Mouse (Mus musculus): ENCODE measurements around the gene Odf3b.

Odf3b gene

DNA sequence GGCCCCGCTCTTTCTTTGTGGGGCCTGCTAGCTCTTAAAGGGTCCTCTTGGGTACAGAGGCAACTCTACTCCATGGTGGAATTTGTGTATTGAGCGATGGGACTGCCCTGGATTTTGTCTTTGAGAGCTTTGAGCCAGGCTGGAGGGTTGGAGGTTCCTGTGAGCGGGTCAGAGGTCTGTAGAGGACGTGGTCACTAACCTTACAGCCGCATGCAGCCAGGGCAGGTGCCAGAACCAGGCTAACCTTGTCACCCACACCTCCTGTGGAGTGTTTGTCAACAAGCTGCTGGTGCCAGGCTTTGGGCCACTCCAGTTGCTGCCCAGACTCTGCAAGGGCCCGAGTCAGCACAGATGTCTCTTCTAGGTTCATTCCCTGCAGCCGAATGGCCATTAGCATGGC lies 3.0 kb downstream of the Odf3b start:
- in situ Hi-C loops (cut with MboI, MseI) = no loop called here

DNA sequence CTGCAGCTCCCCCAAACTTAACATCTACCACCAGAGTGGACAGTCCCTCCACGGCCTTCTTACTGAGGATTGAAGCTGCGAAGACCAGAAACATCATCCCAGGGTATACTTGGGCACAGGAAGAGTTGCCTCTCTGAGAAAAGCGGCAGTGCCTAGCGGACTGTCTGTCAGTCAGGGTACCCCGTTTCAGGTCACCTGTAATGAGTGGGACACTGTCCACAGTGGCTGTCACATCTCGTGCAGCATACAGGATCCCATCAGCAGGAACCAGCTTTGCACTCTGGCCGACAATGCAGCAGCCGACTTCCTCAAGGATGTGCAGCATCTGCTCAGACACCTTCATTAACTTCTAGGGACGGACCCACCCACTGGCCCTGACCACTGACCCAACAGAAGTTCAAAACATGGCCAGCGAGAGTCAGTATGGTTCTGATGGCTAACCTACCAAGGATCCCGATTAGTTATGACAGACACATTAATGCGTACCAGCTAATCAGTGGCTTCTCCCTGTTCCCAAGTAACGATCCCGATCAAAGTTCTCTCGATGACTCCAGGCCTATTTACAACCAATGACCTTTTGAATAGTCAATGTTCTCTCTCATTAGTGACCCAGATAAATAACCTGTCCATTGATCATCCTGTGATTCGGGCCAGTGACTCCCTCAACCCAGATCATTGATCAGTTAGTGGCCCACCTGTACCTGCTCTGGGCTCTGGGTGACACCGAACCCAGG lies 4.1 kb downstream of the Odf3b start:
- in situ Hi-C loops (cut with MboI, MseI) = no loop called here

DNA sequence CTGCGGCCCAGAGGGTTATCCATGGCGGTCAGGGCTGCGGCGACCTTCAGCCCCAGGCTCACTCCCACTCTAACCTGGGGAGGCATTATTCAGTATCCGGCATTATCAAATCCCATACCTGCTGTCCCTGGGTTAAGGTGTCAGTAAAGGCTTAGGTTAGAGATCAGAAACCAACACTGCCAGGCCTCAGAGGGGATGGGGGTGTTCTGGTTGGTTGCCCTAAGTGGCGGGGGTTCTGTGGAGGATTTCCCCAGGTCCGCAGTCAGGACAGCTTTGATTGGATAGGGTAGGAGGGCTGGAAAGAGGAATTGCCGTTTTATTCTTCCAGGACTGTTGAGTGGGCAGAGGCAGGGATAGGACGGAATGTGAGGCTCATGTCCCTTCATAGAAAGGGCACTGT lies 4.7 kb downstream of the Odf3b start:
- in situ Hi-C loops (cut with MboI, MseI) = no loop called here

DNA sequence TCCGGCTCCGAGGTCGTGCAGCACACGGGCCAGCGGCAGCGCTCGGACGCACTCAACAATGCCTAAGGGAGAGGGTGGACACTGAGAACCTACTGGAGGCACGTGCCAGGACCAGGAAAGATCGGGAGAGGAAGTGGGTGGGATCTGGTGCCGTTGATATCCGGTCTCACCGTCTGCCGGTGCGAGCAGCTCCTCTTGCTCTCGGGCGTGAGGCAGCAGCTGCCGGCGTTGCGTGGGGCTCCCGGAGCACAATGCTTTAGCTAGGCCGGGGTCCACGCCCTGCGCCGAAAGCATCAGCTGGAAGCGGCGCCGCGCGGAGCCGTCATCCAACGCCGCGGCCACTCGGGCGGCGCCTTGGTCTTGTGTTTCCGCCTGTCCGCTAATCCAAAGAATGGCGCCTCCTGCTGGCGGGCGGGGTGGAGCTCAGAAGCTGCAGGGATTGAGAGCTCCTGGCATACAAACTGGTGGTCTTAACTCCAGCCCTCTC lies 5.3 kb downstream of the Odf3b start, which contains the start of gene Sco2:
Gene Sco2, minus strand, starts transcription at position 85 of the 487 bp plus-strand sequence.
- in situ Hi-C loops (cut with MboI, MseI) = no loop called here

DNA sequence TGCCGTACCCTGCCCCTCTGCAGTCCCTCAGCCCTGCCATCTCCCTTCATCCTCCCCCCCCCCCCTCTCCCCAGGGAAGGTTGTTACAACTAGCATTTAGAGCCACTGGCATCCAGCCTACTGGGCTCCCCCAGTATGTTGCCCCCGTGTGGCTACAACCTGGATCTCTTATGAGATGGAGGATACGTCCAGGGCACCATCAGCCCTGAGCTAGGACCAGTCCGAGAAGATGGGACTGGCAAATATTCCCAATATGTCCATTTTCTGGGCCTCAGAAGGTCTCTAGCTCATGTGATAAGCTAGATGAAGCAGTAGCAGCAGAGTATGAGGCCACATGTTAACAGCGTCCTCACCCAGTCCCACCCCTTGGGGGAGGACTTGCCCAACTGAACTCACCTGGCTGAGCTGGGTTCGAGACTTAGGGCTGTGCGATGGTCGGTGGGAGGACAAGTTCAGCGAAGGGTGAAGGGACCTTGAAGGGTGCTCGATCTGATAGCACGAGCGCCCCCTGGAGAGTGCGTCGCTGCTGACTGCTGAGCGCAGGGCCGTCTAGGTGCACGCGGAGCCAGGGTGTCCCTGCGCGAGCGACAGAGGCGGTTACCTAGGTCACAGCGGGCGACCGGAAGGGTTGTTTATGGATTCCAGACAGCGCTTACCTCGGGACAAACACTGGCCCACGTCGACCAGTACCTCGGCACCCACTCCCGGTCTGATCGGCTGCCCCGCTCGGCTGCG lies 5.9 kb downstream of the Odf3b start:
- in situ Hi-C loops (cut with MboI, MseI) = no loop called here

DNA sequence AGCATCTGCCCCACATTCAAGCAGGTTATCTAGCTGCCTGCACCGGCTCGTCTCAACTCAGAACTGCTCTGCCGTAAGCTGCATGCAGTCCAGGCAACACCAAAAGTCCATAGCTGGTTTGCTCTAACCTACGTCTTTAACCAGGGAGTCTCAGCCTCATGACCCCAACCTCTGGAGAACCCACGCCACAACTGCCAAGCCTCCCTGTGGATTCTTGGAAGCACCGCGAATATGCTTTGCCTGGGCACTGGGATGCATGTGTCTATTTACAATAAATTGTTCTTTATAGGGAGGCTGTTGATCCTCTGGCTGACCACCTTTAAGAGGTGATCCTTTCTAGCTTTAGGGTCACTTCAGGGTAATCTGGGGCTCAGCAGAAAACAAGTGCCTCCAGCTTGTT lies 6.5 kb downstream of the Odf3b start:
- in situ Hi-C loops (cut with MboI, MseI) = no loop called here

DNA sequence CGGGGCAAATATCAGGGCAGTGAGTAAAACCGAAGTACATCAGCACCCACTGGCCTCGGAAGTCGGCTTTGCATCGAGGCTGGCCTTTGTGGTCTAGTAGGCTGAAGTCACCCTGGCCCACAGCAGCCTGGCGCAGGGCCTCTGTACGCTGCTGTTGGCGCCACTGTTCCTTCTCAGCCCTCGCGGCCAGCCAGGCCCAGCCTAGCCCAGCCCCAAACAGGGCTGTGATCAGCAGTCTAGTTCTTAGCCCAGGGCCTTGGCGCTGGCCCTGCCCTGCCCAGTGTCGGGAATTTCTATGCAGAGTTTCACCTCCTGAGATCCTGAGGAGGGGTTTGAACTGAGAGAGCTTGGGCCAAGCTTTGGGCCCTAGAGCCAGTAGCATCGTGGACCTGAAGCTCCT lies 7.0 kb downstream of the Odf3b start:
- in situ Hi-C loops (cut with MboI, MseI) = no loop called here

DNA sequence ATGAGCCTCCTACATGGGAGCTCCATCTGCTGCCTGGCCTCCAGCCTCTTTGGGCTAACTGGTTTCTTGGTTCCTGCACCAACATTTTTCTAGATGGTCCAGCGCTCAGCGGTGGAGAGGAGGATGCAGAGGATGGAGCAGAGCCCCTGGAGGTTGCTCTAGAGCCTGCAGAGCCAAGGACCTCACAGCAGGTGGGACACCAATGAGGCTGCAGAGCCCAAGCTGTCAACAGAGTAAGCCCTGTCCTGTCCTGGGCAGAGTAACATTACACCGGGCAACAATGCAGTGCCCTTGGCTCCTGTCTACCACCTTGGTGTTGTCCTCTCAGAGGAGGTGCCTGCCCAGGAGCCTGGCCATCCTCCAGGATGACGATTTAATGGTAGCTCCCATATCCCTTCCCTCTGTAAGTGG lies 13.9 kb downstream of the Odf3b start:
- in situ Hi-C loops (cut with MboI, MseI) = no loop called here

DNA sequence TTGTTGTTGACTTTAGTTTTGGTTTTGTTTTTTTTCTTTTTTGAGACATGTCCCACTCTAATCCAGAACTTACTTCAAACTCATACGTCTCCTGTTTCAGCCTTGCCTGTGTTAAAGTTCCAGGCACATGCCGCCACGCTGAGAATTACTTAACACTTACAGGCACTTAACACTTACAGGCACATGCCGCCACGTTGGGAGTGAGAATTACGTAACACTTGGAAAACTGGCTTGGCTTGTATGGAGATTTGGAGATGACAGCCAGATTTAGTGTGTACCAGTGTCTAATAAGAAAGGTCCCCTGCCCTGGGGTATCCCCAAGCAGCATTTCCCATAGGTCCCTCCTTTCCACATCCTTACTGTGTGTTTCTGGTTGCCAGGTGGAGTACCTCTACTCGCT lies 16.0 kb downstream of the Odf3b start:
- in situ Hi-C loops (cut with MboI, MseI) = no loop called here

DNA sequence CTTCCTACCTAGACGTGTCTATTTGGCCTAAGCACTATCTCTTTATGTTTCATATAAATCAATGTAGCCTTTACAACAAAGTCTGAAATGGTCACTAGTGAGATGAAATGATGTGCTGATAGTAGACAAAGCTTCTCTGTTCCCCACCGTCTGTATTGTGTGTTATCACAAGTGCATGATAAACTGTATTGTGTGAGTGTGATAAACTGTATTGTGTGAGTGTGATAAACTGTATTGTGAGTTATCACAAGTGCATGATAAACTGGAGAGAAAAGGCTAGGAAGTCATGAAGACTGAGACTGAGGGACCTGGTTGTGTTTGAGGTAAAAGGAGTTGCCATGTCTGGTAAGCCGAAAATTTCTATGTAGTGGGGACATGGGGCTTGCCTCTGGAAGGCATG lies 20.3 kb downstream of the Odf3b start:
- in situ Hi-C loops (cut with MboI, MseI) = no loop called here

DNA sequence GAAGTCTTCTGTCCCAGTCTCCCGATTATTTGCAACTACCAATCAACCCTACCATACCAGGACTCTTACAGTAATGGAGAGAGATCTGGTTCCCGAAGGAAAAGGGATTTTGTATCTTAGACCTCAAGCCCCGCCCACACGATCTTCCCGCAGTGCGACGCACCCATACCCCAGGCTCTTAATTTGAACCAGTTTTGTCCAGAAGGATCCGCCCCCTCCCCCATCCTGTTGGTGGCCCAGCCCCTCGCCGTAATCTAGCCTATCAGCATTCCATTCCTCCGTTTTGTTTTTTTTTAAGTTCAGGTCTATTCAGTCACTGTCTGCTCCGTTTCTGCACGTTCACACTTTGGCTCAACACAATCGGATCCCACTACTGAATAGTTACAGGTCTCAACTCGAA lies 22.7 kb downstream of the Odf3b start:
- in situ Hi-C loops (cut with MboI, MseI) = no loop called here

DNA sequence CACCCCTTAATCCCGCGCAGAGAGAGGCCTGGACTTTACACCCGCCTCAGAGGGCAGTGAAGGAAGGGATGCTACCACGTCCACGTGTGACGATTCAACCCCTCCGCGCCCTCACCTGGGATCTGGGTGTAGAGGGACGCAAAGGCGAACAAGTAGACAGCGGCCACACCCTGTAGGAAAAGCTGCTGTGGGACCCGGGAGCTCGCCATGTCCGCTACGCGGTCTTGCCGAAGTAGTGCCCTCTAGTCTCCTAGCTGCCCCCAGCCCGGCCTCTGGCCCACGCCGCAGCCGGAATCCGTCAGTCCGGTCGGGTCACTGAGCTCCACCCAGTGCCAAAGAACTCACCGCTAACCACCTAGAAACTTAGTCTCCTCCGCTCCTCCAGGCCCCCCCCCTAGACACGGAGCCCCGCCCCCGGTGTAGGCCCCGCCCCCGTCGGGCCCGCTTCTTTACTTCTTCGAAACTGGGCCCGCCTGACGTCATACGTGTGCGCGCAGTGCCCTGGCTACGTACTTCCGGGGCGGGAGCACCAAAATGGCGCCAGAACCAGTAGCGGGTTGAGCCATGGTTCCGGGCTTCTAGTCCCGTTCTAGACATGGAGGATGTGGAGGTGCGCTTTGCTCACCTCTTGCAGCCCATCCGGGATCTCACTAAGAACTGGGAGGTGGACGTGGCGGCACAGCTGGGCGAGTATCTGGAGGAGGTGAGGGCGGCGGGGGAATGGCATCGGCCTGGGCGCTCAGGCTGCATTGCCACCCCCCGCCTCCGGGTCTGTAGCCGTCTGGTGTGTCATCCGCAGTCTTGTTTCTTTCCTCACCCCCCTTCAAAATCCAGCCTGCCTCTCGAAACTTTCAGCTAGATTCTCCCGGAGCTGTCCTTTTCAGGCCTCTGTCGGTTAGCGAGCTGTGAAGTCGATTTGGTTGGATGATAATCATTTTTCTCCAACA lies 23.6 kb downstream of the Odf3b start, which contains the start of the genes Lmf2 and Ncaph2:
Gene Lmf2, minus strand, starts transcription at position 419 of the 947 bp plus-strand sequence.
Gene Ncaph2, plus strand, starts transcription at position 479 of the 947 bp plus-strand sequence.
- in situ Hi-C loops (cut with MboI, MseI) = no loop called here

DNA sequence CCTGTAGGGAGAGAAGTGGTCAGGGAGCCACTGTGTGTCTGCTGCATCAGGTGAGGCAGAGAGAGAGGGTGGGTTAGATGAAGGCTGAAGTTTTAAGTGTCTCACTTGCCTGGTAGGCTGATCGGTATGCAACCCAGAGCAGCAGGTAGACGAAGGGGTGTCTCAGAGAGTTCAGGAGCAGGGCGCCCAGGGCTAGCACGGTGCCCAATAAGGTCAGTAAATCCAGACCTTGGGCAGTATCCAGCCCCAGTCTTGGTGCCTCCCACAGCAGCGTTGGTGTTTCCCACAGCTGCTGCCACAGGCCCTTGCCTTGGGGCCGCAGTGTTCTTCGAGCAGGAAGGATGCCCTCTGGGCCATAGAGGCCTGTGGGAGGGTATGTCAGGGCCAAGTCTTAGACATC lies 24.6 kb downstream of the Odf3b start:
- in situ Hi-C loops (cut with MboI, MseI) = loop anchor here in 1 of 2 experiments (5.0 kb wide), 1 partner anchor 73 kb away; the partner anchor contains the start of genes C730034F03Rik, Chkb, Cpt1b and Gm44502

DNA sequence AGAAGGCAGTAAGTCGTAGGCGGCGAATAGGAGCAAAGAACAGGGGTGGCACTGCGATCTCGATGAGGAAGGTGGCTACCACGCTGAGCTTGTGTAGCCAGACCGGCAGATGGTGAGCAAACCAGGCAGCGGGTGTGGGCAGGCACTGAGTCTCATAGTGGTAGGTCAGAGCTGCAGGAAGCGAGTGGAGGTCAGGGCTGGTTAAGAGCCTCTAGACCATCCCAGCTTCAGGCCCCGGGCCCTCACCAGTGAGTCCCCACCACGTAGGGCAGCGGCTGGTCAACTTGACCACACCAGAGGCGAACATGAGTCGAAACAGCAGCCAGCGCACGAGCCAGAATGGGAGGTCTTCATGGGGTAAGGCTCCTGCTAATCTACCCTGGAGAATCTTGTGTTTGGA lies 25.2 kb downstream of the Odf3b start:
- in situ Hi-C loops (cut with MboI, MseI) = loop anchor here in 1 of 2 experiments (5.0 kb wide), 1 partner anchor 73 kb away; the partner anchor contains the start of genes C730034F03Rik, Chkb, Cpt1b and Gm44502

DNA sequence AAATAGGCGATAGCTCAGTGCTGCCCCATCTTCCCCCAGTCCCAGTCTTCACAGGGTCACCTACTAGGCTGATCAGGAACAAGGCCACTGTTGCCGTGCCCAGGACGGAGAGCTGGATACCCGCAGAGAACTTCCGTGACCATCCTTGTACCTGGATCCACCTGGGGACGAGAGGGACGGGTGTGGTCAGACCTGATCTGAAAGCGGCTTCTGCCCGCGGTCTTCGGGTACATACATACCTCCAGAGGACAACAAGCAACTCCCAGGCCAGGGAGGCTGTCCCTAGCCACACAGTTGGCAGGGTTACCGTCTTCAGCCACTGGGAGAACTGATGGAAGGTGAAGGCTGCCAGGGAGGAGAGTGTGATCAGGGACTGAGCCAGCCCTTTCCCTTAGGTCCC lies 26.3 kb downstream of the Odf3b start:
- in situ Hi-C loops (cut with MboI, MseI) = loop anchor here in 1 of 2 experiments (5.0 kb wide), 1 partner anchor 75 kb away; the partner anchor contains the start of genes C730034F03Rik, Chkb, Cpt1b and Gm44502

DNA sequence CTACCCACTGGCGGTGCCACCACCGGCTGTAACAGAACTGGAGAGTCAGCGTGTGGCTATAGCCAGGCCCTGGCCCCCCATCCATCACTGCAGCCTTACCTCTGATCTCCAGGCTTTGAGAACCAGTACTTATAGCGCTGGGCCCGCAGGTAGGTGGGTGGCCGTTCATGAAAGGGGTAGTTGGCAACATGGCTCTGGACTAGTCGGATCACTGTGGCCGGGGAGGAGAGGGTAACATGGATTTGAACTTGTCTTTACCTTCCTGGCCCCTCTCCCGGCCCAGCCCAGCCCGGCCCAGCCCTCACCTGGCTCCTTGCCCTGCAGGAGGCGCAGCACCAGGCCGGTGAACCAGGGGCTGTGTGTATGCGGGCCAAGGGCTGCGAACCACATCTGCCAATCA lies 27.0 kb downstream of the Odf3b start:
- in situ Hi-C loops (cut with MboI, MseI) = loop anchor here in 1 of 2 experiments (5.0 kb wide), 1 partner anchor 75 kb away; the partner anchor contains the start of genes C730034F03Rik, Chkb, Cpt1b and Gm44502

DNA sequence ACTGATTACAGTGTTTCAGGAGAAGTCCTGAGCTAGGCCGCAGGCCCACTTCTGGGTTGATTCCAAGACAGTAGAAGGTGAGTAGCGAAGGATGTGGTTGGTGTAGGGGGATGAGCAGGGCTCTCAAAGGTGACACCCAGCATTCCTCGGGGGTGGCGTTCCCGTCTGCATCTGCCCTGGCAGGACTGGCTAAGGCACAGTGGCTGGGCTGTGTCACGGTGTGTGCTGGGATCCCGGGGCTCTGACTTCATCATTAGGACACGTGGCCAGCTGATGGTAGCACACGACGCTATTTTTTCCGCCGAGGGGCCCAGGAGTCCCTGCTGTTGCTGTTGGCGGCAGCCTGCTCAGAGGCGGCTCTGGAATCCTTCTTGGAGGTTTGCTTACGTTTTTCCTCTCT lies 27.8 kb downstream of the Odf3b start:
- in situ Hi-C loops (cut with MboI, MseI) = loop anchor here in 1 of 2 experiments (5.0 kb wide), 1 partner anchor 76 kb away; the partner anchor contains the start of genes C730034F03Rik, Chkb, Cpt1b and Gm44502

DNA sequence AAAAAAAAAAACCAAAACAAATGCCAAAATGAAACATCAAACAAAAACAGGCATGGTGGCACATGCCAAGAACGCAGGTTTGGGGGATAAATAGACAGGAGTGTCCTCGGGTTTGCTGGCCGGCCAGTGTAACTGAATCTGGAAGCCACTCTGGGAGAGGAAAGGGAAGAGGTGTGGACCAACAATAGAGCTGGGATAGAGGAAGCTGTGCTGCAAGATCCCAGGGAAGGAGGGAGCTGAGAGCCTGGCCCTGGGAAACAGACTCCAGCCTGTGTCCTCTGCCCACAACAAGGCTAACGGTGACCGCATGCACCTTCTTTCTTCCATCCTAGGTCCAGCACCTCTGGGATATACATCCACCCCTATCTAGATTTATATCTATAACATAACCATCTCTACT lies 28.6 kb downstream of the Odf3b start:
- in situ Hi-C loops (cut with MboI, MseI) = loop anchor here in 1 of 2 experiments (5.0 kb wide), 1 partner anchor 77 kb away; the partner anchor contains the start of genes C730034F03Rik, Chkb, Cpt1b and Gm44502

DNA sequence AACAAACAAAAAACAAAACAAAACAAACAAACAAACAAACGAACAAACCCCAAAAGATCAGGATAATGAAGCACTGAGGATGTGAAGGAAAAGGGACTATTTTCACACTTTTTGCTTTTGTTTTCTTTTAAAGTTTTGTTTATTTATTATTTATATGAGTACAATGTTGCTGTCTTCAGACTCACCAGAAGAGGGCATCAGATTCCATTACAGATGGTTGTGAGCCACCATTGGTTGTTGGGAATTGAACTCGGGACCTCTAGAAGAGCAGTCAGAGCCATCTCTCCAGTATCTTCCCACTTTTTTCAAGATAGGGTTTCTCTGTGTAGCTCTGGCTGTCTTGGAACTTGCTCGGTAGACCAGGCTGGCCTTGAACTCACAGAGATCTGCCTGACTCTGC lies 35.8 kb downstream of the Odf3b start:
- in situ Hi-C loops (cut with MboI, MseI) = no loop called here

DNA sequence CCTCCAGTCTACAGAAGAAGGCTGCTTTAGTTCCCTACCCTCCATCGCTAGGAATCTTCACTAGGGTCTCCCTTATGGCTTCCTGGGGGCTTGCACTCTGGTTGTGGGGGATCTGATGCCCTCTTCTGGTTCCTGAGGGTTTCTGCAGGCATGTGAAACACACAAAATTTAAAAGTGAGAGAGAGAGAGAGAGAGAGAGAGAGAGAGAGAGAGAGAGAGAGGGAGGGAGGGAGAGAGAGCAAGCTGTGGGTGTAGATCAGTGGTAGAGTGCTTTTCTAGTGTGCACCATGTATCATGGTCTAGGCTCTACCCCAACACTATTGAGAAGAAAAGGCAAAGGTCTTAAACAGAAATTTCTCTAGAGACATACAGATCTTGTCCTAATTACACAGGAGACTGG lies 37.4 kb downstream of the Odf3b start:
- in situ Hi-C loops (cut with MboI, MseI) = no loop called here

DNA sequence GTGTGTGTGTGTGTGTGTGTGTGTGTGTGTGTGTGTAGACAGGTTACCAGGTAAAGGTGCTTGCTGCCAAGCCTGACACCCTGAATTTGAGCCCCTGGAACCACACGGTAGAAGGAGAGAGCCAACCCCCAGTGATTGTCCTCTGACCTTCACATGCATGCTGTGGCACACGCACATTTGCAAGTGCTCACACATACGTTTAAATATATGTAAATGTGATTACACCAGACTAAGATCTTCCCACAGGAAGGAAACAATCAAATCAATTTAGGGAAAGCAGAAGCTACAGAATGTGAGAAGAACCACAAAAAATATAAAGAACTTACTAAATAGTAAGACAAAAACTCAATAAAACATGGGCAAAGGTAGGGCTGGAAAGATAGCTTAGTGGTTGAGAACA lies 38.9 kb downstream of the Odf3b start:
- in situ Hi-C loops (cut with MboI, MseI) = no loop called here

Measured in T-helper 17 cell (primary cell).